Mouse (Mus musculus) adrenal gland, adult 10 weeks (tissue): ENCODE data around the gene Gm11595. TPM values are rescaled to one million over a fixed set of nuclear protein-coding genes. Genes with fewer than 3 reads are reported as not detected.

Source experiments
- polyA plus RNA-seq: library from polyadenylated mRNA; stranded (reverse); fragments of 350-450 nt; fragmentation: Illumina TruSeq; extraction: RNeasy Lipid Tissue Mini Kit (QIAGEN cat#74804); gene quantifications from one replicate; pipeline ENCODE4 v1.2.3, GENCODE M21; 2014; ENCODE audit warnings: low read depth, low replicate concordance

Gene Gm11595
- polyA plus RNA-seq: not detected

DNA sequence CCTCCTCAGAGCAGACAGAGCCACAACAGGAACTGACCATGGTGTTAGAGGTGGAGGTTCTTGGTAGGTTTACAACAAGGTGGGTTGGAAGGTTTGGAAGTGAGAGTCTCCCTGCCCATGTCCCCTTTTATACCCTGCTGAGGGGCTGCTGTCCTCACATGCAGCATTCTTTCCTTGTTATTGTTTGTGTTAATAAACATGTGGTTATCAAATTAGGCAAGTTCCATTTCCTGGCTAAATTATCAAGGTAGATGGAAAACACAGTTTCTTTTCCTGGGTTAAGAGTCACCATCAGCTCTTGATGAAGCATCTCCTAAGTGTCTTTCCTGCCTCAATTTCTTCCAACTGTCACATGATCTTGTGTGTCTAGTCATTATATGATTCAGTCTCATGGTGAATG is at the start of gene Gm11595:
Gene Gm11595, minus strand, starts transcription at position 101 of the 400 bp plus-strand sequence.

DNA sequence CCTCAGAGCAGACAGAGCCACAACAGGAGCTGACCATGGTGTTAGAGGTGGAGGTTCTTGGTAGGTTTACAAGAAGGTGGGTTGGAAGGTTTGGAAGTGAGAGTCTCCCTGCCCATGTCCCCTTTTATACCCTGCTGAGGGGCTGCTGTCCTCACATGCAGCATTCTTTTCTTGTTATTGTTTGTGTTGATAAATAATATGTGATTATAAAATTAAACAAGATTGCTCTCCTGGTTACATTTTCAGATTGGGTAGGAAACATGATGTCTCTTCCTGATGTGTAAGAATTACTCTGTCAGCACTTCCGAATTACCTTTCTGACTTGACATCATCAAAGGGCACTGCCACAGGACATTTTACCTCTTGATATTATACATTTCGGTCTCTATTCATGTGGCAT is 42.9 kb upstream of the Gm11595 start, which contains the start of gene Gm11564:
Gene Gm11564, minus strand, starts transcription at position 101 of the 400 bp plus-strand sequence.

DNA sequence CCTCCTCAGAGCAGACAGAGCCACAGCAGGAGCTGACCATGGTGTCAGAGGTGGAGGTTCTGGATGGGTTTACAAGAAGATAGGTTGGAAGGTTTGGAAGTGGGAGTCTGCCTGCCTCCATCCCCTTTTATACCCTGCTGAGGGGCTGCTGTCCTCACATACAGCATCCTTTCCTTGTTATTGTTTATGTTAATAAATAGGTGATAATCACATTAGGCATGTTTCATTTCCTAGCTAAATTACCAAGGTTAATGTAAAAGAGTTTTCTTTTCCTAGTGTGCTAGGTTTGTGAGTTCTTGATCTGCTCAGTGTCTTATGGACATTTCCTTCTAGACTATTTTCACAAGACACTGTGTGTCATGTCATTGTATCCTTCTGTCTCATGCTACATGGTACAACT is 37.1 kb upstream of the Gm11595 start, which contains the start of gene Krtap4-13:
Gene Krtap4-13, minus strand, starts transcription at position 101 of the 400 bp plus-strand sequence.

DNA sequence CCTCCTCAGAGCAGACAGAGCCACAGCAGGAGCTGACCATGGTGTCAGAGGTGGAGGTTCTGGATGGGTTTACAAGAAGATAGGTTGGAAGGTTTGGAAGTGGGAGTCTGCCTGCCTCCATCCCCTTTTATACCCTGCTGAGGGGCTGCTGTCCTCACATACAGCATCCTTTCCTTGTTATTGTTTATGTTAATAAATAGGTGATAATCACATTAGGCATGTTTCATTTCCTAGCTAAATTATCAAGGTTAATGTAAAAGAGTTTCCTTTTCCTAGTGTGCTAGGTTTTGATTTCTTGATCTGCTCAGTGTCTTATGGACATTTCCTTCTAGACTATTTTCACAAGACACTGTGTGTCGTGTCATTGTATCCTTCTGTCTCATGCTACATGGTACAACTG is 31.6 kb upstream of the Gm11595 start, which contains the start of gene Gm11554:
Gene Gm11554, minus strand, starts transcription at position 101 of the 400 bp plus-strand sequence.

DNA sequence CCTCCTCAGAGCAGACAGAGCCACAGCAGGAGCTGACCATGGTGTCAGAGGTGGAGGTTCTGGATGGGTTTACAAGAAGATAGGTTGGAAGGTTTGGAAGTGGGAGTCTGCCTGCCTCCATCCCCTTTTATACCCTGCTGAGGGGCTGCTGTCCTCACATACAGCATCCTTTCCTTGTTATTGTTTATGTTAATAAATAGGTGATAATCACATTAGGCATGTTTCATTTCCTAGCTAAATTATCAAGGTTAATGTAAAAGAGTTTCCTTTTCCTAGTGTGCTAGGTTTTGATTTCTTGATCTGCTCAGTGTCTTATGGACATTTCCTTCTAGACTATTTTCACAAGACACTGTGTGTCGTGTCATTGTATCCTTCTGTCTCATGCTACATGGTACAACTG is 26.1 kb upstream of the Gm11595 start, which contains the start of gene Gm11569:
Gene Gm11569, minus strand, starts transcription at position 101 of the 400 bp plus-strand sequence.

DNA sequence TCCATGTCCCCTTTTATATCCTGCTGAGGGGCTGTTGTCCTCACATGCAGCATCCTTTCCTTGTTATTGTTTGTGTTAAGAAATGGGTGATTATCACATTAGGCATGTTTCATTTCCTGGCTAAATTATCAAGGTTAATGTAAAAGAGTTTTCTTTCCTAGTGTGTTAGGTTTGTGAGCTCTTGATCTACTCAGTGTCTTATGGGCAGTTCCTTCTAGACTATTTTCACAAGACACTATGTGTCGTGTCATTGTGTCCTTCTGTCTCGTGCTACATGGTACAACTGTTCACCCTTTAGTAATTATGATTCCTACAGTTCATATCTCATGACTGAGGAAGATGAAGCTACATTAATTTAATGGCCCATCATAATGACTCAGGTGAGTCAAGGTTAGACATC is 20.7 kb upstream of the Gm11595 start, which contains the start of gene Gm11596:
Gene Gm11596, minus strand, starts transcription at position 101 of the 400 bp plus-strand sequence.

DNA sequence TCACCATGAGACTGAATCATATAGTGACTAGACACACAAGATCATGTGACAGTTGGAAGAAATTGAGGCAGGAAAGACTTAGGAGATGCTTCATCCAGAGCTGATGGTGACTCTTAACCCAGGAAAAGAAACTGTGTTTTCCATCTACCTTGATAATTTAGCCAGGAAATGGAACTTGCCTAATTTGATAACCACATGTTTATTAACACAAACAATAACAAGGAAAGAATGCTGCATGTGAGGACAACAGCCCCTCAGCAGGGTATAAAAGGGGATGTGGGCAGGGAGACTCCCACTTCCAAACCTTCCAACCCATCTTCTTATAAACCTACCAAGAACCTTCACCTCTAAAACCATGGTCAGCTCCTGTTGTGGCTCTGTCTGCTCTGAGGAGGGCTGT is 12.2 kb upstream of the Gm11595 start, which contains the start of gene Krtap4-9:
Gene Krtap4-9, plus strand, starts transcription at position 301 of the 400 bp plus-strand sequence.

DNA sequence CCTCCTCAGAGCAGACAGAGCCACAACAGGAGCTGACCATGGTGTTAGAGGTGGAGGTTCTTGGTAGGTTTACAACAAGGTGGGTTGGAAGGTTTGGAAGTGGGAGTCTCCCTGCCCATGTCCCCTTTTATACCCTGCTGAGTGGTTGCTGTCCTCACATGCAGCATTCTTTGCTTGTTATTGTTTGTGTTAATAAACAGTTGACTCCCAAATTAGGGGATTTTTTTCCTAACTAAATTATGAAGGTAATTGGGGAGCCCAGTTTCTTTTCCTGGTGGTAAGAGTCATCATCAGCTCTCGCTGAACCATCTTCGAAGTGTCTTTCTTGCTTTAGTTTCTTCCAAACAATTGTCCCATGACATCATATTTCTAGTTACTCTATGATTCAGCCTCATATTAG is 7.9 kb upstream of the Gm11595 start, which contains the start of gene Krtap4-8:
Gene Krtap4-8, minus strand, starts transcription at position 101 of the 400 bp plus-strand sequence.

DNA sequence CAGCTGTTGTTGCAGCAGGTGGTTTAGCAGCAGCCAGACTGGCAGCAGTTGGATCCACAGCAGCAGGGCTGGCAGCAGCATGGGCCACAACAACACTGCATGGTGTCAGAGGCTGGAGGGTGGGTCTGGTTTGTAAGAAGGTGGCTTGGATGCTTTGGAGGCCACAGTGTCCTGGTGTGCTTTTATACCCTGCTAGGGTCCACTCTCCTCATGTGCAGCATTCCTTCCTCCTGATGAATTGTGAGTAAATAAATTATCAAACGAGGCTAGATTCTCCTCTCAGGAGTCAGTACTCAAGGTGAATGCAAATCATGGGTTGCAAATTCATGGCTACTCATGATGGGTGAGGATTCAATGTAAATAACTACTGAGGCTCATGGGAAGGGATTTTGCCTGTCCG is 38.5 kb downstream of the Gm11595 start, which contains the start of gene Gm14180:
Gene Gm14180, minus strand, starts transcription at position 101 of the 400 bp plus-strand sequence.

Other genes with a start within 250 kb of the Gm11595 start
- not detected for gene Krt40, start 229.8 kb downstream of the Gm11595 start, polyA plus RNA-seq
- gene Krtap3-3, start 222.0 kb downstream of the Gm11595 start, polyA plus RNA-seq: not detected
- not detected for gene Krtap3-2, start 216.1 kb downstream of the Gm11595 start, polyA plus RNA-seq
- not detected for gene Gm11939, start 213.4 kb downstream of the Gm11595 start, polyA plus RNA-seq
- gene Krtap3-1, start 206.3 kb downstream of the Gm11595 start, polyA plus RNA-seq: not detected
- gene Krtap1-5, start 191.9 kb downstream of the Gm11595 start, polyA plus RNA-seq: not detected
- gene Krtap1-4, start 189.3 kb downstream of the Gm11595 start, polyA plus RNA-seq: not detected
- not detected for gene Krtap1-3, start 181.6 kb downstream of the Gm11595 start, polyA plus RNA-seq
- gene Krtap9-3, start 174.8 kb downstream of the Gm11595 start, polyA plus RNA-seq: not detected
- gene Gm11938, start 169.6 kb downstream of the Gm11595 start, polyA plus RNA-seq: not detected
- gene Gm11937, start 162.7 kb downstream of the Gm11595 start, polyA plus RNA-seq: not detected
- gene Krtap2-4, start 158.1 kb downstream of the Gm11595 start, polyA plus RNA-seq: not detected
- not detected for gene Gm11562, start 152.5 kb downstream of the Gm11595 start, polyA plus RNA-seq
- gene Krtap4-1, start 144.7 kb downstream of the Gm11595 start, polyA plus RNA-seq: not detected
- gene Krtap4-2, start 137.8 kb downstream of the Gm11595 start, polyA plus RNA-seq: not detected
- gene Krtap4-7, start 128.8 kb downstream of the Gm11595 start, polyA plus RNA-seq: not detected
- not detected for gene Gm11555, start 122.7 kb downstream of the Gm11595 start, polyA plus RNA-seq
- gene Gm11563, start 114.0 kb downstream of the Gm11595 start, polyA plus RNA-seq: not detected
- gene Krtap4-6, start 107.0 kb downstream of the Gm11595 start, polyA plus RNA-seq: not detected
- gene Gm14190, start 82.2 kb downstream of the Gm11595 start, polyA plus RNA-seq: not detected
- not detected for gene Gm14180, start 38.6 kb downstream of the Gm11595 start, polyA plus RNA-seq
- not detected for gene Krtap4-8, start 7.8 kb upstream of the Gm11595 start, polyA plus RNA-seq
- gene Krtap4-9, start 12.3 kb upstream of the Gm11595 start, polyA plus RNA-seq: not detected
- gene Gm11596, start 20.6 kb upstream of the Gm11595 start, polyA plus RNA-seq: not detected
- gene Gm11569, start 26.0 kb upstream of the Gm11595 start, polyA plus RNA-seq: not detected
- not detected for gene Gm11554, start 31.5 kb upstream of the Gm11595 start, polyA plus RNA-seq
- gene Krtap4-13, start 37.0 kb upstream of the Gm11595 start, polyA plus RNA-seq: not detected
- gene Gm11564, start 42.8 kb upstream of the Gm11595 start, polyA plus RNA-seq: not detected
- gene 2300003K06Rik, start 65.2 kb upstream of the Gm11595 start, polyA plus RNA-seq: not detected
- gene Krtap4-16, start 78.7 kb upstream of the Gm11595 start, polyA plus RNA-seq: not detected
- not detected for gene Gm11568, start 85.0 kb upstream of the Gm11595 start, polyA plus RNA-seq
- not detected for gene Gm11559, start 91.6 kb upstream of the Gm11595 start, polyA plus RNA-seq
- gene Krtap9-1, start 100.5 kb upstream of the Gm11595 start, polyA plus RNA-seq: not detected
- gene Gm11567, start 106.3 kb upstream of the Gm11595 start, polyA plus RNA-seq: not detected
- gene Krtap31-1, start 135.0 kb upstream of the Gm11595 start, polyA plus RNA-seq: not detected
- not detected for gene Gm11565, start 141.8 kb upstream of the Gm11595 start, polyA plus RNA-seq
- gene Krtap31-2, start 163.4 kb upstream of the Gm11595 start, polyA plus RNA-seq: not detected
- not detected for gene Krtap9-5, start 175.6 kb upstream of the Gm11595 start, polyA plus RNA-seq
- not detected for gene Krtap29-1, start 206.1 kb upstream of the Gm11595 start, polyA plus RNA-seq
- not detected for gene Krtap16-1, start 213.7 kb upstream of the Gm11595 start, polyA plus RNA-seq
- not detected for gene Krtap17-1, start 221.1 kb upstream of the Gm11595 start, polyA plus RNA-seq
- gene Krt33a, start 243.3 kb upstream of the Gm11595 start, polyA plus RNA-seq: not detected